Mouse (Mus musculus): ENCODE data around the gene H2-Ke6.
A peak's percentile ranks its signal among the peaks of the same experiment; 100 is the strongest.
"Not testable (repeated sequence)": the region's sequence is repeated elsewhere in the genome, so short reads cannot be mapped to it uniquely, and the experiment has no call there.

H2-Ke6 gene

DNA sequence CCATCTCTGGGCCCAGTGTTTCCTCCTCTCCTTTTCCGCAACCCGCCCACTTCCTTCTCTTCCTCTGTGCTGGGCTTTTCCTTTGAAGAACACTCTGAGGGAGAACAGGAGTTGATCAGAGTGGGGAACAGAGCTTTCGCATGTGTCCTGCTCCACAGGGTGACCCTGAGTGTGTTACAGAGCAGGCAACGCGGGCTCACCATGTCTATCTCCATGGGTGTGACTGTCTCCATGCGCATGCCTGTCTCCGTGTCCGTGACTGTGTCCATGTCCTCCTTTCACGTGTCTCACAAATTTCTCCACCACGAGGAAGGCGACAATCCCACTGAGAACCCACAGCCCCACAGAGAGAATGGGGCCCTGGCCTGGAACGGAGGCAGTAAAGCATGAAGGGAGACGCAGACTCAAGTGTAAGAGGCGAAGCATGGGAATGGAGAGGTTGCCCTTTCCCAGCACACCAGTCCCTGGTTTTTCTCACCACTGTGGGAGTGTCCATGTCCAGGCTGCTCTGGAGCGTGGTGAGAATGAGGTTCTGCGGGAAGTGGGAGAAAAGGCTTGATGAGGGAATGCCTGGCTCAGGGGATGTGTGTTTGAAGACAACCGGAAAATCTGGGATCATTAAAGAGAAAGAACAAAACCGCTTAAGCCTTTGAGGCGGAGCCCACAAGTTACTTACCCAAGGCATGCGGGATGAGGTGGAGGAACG lies 2.2 kb upstream of the H2-Ke6 start:
- DNase-seq (ENCODE audit: low read depth, low spot score) = no peak

DNA sequence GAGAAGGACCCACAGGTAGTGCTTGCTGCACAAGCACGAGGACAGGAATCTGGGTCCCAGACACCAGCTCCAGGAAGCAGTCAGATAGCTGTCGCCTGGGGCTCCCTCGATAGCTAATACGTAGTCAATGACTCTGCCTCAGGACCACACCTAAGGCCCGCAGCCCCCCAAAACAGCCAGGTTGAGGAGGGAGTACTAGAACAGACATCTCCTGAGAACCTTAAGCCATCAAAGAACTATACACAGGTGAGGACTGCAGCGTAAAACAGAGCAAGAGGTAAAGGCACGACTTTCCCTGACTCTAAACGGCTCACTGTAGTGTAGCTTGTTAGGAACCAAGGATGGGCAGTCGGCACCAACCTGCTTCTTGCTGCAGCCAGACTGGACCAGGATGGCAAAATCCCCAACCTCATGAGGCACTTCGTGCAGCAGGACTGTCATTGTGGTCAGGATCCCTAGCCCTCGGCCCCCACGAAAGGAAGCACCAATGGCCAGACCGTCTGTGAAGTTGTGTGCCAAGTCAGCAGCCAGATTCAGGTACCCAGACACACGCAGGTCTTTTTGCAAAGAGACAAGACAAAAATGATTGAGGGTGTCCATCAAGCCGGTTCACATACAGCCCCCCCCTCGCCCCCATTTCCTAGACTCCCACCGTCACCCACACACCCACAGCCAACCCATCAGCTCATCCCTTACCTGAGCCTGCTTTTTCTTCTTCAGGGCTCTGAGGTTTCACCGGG lies 1.5 kb upstream of the H2-Ke6 start:
- no peak for DNase-seq (ENCODE audit: low read depth, low spot score)

DNA sequence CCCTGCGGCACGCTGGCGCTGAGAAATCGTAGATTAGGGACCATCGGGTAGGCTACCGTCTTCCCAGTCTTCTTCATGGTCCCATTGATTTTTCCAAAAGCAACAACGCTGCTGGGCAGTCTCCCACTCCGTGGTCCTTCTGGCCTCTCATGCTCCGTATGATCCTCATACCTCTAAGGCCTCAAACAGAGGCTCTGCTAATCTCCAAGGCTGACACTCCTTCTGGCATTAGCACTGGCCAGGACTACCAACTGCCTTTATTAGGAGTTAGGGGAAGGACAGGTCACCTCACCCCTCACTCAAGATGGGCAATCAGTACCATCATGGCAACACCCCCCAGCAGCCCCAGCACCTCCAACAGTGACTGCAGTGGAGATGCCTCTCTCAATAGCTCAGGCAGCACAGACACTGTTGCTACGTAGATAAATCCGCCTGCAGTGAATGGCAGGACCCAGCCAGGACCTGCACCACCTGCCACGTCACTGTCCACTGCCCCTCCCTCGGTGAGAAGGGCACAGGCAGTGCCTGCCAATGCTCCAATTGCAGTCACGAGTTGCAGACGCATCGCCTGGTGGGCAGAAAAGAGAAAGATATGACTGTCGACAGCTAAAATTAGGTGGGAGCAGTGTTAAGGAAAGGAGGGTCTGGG lies 765 bp upstream of the H2-Ke6 start:
- no peak for DNase-seq (ENCODE audit: low read depth, low spot score)

DNA sequence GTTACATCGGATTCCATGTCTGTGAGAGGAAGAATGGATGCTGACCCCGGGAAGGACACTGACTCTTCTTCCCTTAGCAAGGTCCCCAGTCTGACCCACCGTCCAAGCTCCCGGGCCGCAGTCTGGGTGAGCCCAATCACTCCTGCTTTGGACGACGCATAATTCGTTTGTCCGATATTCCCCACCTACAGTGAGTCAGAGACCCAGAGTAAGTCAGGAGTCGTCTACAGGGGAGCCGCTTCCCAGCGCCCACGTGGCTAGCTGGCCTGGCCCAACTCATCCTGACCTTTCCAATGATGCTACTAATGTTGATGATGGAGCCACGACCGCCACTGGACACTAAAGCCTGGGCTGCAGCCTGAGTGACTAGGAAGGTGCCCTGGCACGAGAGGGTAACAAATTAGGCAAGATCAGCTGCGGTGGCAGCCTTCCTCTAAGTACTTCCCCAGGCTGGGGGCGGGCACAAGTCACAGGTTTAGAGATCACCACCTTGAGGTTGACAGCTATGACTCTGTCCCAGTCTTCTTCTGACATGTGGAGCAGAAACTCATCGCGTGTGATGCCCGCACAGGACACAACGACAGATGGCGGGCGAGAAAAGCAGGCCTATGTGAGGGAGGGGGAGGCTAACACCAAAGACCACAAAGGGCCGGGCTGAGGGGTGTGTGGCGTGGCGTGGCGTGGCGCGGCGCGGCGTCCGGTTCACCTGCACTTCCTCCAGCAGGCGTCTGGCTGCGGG lies 774 bp downstream of the H2-Ke6 start:
- DNase-seq (ENCODE audit: low read depth, low spot score) = no peak

DNA sequence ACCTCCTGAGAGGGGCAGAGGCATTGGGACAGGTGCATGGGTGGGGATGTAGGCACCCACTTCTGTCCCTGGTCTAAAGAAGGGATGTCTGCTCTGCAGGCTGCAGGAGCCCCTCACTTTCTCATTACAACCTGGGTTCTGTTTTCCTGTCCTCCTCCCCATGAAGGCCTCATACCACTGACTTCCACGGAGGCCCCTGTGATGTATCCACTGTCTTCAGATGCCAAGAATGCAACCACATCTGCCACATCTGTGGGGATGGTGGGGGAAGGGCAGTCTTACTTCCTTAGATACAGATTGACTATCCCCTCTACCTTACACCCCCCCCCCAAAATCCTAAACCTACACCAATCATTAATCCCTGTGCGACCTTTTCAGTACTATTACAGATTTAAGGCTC lies 1.6 kb downstream of the H2-Ke6 start:
- no peak for DNase-seq (ENCODE audit: low read depth, low spot score)

- no peak for DNase-seq (ENCODE audit: low read depth, low spot score)
Measured at GRCm38 (mm10) chr17:34025756-34026151, 2.1 kb downstream of the H2-Ke6 start.

DNA sequence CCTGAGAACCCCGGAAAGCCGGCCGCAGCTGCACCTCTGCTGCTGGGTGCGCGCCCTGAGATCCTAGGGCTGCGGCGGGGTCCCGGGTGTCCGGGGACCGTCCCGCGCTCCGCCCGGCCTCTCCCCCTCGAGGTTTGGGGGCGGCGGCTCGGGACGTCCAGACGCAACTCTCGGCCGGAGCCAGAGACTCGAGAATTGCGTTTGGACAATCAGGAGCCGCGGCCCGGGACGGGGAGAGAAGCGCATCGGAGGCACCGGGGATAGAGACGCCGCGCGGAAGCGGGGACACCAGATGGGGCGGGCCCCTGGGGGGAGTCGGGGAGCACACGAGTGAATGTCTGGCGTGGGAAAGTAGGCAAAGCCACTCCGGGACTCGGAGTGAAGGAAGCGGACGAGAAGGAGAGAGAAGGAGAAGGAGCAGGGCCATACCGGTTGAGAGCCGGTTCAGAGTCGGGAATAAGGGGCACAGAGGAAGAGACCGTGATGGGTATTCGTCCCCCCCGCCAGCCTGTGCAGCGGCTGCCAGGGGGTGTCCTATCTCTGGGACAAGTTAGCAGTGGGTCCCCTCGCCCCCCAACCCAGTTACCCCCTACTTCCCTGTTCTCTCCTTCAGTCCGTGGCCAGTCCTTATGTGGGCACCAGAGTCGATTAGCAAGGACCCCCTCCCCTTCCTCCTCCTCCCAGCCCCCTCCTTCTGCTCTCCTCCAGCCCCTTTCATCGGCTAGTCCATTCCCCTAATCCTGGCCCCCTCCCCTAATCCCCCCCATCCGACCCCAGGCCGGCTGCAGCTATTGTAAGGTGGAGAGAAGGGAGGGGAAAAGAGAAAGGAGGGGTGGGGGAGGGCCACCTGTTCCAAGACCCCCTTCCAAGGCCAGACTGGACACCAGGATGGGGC lies 2.8 kb downstream of the H2-Ke6 start:
- no peak for DNase-seq (ENCODE audit: low read depth, low spot score)

DNA sequence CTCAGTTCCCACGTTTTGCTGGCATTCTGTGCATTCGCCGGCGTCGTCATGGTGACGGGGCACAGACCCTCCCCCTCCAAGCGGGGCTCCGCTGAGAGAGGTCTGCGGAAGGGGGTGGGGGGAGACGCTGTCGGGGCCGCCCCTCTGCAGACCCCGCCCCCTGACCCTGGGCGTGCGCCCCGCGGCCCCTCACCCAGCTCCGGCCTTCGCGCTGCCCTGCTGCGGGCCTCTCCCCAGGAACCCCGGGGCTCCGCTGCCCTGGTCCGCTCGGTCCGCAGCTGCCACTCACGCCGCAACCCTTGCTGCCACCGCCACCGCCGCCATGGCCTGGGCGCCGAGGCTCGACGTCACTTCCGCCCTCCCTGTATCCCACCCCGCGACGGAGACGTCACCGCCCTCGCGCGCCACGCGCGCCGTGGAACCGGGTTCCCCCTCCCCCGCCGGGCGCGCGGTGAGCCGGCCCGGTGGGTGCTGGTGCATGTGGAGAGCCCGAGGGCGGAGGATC lies 3.5 kb downstream of the H2-Ke6 start, which contains the start of gene Ring1:
Gene Ring1 (minus strand): TSS at position 364 of the 505 bp plus-strand sequence.
- DNase-seq (ENCODE audit: low read depth, low spot score) = peak; percentile 71

GRCm38 (mm10) chr17:34023678-34024077 lies 4.2 kb downstream of the H2-Ke6 start:
- no peak for DNase-seq (ENCODE audit: low read depth, low spot score)

GRCm38 (mm10) chr17:34022987-34023386 lies 4.9 kb downstream of the H2-Ke6 start:
- DNase-seq (ENCODE audit: low read depth, low spot score) = no peak

DNA sequence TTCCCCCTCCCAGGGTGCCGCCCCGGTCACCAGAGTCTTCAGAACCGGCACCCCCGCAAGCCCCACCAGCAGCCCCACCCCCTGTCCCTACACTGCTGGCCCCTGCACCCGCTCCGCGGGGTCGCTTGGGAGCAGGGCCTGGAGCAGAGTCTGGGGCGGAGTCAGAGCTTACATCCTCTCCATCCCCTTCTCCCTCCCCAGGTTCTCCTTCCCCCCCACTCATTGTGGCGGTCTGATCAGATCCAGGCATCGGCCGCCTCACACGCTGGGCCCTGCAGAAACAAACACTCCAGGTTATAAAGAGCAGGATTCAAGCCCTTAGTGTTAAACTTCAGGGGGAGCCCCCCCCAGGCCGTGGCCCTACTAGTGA lies 5.5 kb downstream of the H2-Ke6 start:
- DNase-seq (ENCODE audit: low read depth, low spot score) = no peak

DNA sequence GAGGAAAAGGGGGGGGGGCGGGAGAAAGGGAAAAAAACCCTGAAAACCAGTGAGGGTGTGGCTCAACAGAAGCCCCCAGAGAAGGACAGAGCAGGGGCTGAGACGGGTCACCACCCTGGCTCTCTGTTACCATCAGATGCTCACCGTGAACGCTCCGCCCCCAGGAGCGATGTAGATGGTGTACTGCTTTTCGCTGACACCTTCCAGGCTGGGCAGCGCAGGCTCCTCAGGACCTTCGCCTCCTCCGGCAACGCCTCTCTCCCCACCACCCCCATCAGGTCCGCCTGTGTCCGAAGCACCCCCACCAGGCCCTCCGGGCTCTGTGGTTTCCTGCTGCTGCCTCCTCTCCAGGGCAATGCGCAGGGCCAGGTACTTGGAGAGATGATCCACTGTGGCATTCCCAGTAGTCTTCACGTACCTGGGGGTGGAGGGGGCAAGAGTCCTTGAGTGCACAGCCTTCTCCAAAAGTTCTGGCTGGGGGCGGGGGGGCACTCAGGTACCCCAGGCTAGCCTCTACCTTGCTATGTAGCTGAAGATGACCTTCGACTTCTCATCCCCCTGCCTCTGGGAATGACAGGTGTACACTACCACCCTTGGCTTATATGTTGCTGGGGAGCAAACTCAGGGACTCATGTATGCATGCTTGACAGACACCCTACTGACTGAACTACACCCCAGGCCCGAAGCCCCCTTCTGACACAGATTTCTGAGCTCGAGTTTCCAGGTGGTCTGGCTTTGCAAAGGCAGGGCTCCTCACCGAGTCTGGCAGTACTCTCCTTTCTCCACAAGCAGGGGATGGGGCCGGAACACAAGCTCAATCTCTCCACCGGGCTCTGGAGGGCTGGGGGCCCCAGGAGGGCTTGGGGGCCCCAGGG lies 6.1 kb downstream of the H2-Ke6 start:
- DNase-seq (ENCODE audit: low read depth, low spot score) = no peak

DNA sequence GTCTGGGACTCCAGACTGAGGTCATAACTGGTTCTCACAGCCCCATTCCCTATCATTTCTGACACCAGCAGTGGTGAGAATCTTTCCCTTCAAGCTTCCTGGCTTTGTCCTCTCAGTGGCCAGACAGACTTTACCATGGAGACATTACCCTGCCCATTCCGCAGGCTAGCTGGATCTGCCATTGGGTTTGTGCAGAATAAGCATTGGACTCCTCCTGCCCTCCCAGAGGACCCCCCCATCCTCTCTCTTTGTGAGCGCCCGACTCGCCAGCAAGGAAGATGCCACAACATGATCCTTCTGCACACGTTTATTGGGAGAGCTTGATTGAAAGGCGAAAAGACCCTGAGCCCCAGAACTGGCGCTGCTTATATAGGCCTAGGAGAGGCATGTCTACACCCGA lies 14.4 kb downstream of the H2-Ke6 start:
- DNase-seq (ENCODE audit: low read depth, low spot score) = no peak

DNA sequence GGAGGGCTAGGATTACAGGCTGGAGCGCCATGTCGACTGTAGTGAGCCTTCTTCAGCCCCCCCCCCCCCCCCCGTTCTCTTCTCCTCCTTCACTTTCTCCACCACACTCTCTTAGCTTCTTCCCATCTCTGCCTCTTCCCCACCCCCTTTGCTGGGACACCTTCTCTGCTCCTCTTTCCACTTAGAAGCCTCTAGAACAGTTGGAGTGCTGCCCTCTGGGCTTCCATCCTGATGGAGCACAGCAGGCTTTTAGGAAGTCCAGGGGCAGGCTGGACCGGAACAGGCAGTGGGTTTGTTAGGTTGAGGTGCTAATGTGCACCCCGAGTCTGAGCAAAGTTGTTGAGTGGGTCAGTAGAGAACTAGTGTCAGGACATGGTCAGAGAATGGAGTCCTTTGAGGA lies 17.7 kb downstream of the H2-Ke6 start:
- no peak for DNase-seq (ENCODE audit: low read depth, low spot score)

- DNase-seq (ENCODE audit: low read depth, low spot score) = no peak
Measured at GRCm38 (mm10) chr17:34006570-34006969, 21.3 kb downstream of the H2-Ke6 start.

DNA sequence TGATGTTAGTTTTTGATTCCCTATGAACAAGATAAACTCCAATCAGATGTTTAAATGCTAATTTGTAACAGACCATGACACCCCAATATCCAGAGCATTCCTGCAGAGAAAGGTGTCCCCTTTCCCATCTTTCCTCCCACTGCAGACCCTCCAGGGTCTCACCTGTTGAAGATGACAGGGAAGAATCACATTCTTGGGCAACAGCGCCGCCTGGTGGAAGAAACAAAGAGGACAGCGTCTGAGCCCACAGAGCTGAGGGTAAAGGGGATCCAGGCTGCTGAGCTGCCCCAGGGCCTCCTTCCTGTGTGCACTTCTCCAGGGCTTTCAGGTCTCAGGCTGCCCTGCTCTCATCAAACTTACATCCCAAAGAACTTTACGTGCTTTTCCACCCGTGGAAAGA lies 24.4 kb downstream of the H2-Ke6 start:
- DNase-seq (ENCODE audit: low read depth, low spot score) = no peak

DNA sequence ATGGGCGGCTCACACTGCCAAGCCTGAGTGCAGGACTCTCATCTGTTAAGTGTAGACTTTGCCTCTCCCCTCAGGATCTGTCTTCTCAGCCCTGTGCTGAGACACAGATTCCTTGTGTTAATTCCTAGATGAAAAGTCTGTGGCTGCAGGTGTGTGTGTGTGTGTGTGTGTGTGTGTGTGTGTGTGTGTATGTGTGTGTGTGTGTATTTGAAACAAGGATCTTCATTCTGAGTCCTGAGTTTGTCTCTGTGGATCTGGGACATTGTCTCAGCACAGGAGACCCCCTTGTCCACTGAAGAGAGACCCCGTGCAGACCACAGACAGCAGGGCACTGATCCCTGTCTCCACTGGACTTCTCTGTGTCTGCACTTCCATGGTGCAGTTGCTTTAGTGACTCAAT lies 27.1 kb downstream of the H2-Ke6 start:
- not testable (repeated sequence) for DNase-seq (ENCODE audit: low read depth, low spot score)

DNA sequence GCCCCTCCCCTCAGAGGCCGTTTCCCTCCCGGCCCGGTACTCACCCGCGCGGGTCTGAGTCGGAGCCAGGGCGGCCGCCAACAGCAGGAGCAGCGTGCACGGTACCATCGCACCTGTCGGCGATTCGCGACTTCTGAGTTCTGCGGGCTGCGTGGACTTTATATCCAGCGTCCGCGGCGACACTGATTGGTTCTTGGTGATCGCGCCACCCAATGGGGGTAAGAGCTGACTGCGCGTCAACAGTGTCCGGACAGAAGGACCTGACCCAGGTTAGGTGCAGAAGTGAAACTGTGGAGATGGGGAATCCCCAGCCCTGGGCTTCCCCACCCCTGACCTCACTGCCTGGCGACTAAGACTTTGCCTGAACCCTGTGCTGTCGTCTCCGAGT lies 27.7 kb downstream of the H2-Ke6 start, which contains the start of gene H2-K1:
Gene H2-K1 (minus strand): TSS at position 198 of the 388 bp plus-strand sequence.
- DNase-seq (ENCODE audit: low read depth, low spot score) = peak; percentile 37

DNA sequence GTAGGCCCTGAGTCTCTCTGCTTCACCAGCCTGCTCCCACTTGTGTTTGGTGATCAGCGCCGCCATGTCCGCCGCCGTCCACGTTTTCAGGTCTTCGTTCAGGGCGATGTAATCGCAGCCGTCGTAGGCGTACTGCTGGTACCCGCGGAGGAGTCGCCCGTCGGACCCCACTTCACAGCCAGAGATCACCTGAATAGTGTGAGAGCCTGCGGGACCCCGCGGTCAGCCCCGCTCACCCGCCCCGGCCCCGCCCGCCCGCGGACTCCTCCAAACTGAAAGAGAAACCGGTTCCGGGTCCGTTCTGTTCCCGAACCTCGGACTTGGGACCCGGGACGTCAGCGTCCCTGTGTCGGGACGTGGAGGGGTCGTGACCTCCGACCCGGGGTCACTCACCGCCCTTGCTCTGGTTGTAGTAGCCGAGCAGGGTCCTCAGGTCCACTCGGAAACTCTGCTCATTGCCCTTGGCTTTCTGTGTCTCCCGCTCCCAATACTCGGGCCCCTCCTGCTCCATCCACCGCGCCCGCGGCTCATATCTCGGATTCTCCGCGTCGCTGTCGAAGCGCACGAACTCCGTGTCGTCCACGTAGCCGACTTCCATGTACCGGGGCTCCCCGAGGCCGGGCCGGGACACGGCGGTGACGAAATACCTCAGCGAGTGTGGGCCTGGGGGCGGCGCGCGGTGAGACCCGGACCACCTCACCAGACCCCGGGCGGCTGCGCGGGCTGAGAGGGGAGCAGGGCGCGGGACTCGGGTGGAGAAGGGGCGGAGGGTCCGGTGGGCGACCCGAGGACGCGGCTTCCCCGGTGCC lies 28.3 kb downstream of the H2-Ke6 start:
- no peak for DNase-seq (ENCODE audit: low read depth, low spot score)
